Mouse (Mus musculus): ENCODE measurements around the gene Elob. TPM values are rescaled to one million over a fixed set of nuclear protein-coding genes. Genes with fewer than 3 reads are reported as not detected.
A peak's percentile ranks its signal among the peaks of the same experiment; 100 is the strongest.

Gene Elob
- polyA plus RNA-seq, 1 experiment from 2014 or later: 1,145 TPM

DNA sequence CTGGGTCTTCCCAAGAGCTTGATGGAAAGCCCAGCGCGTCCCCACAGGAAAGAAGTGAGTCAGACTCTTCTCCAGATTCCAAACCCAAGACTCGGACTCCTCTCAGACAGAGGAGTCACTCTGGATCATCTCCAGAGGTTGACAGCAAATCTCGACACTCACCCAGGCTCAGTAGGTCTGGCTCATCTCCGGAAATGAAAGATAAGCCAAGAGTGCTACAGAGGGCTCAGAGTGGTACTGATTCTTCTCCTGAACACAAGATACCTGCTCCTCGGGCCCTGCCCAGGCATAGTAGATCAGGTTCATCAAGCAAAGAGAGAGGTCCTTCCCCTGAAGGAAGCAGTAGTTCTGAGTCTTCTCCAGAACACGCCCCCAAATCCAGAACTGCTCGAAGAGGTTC, 10.4 kb downstream of the Elob start:
- DNase-seq (ENCODE audit: low spot score) (no peak), ATAC-seq (ENCODE audit: low FRiP score) (no peak)
- H3K4me1 ChIP-seq (replicated peaks; ENCODE audit: control insufficient read depth, insufficient read depth, low read length): no peaks in the 10 kb centered on the region
- H3K27ac ChIP-seq (ENCODE audit: low read depth, low read length): no peak overlapping the region
- no peaks in the 10 kb centered on the region for H3K27me3 ChIP-seq (ENCODE audit: control insufficient read depth, insufficient read depth, low read length)
- H3K9ac ChIP-seq (ENCODE audit: low read depth, low read length): no peak overlapping the region
- no peaks in the 10 kb centered on the region for H3K9me3 ChIP-seq (ENCODE audit: control insufficient read depth, low read length)
- WGBS: 96% methylated on average over 8 of the region's 8 CpGs
- no peak overlapping the region for H3K4me3 ChIP-seq (ENCODE audit: low read depth, low read length)
- H3K36me3 ChIP-seq (ENCODE audit: control insufficient read depth, insufficient read depth, low read length): peaks cover 83% of the 10 kb centered on the region
- no peak overlapping the region for H3K4me2 ChIP-seq (replicated peaks; ENCODE audit: low read depth, low read length)

- 97% methylated on average over 16 of the region's 16 CpGs for WGBS
- H3K4me1 ChIP-seq (replicated peaks; ENCODE audit: control insufficient read depth, insufficient read depth, low read length): no peaks in the 10 kb centered on the region
- ATAC-seq (ENCODE audit: low FRiP score): no peak
These were observed 13.3 kb downstream of the Elob start for GRCm38 (mm10) chr17:23815641-23816040.

GRCm38 (mm10) chr17:23807918-23808317, 21.0 kb downstream of the Elob start:
- DNase-seq (ENCODE audit: low spot score): no peak
- H3K9ac ChIP-seq (ENCODE audit: low read depth, low read length): no peak overlapping the region
- no peak for ATAC-seq (ENCODE audit: low FRiP score)
- H3K27ac ChIP-seq (ENCODE audit: low read depth, low read length): no peak overlapping the region
- H3K4me2 ChIP-seq (replicated peaks; ENCODE audit: low read depth, low read length): no peak overlapping the region
- H3K4me1 ChIP-seq (replicated peaks; ENCODE audit: control insufficient read depth, insufficient read depth, low read length): no peaks in the 10 kb centered on the region
- H3K36me3 ChIP-seq (ENCODE audit: control insufficient read depth, insufficient read depth, low read length): peaks cover 22% of the 10 kb centered on the region
- no peak overlapping the region for H3K4me3 ChIP-seq (ENCODE audit: low read depth, low read length)
- H3K9me3 ChIP-seq (ENCODE audit: control insufficient read depth, low read length): no peaks in the 10 kb centered on the region
- H3K27me3 ChIP-seq (ENCODE audit: control insufficient read depth, insufficient read depth, low read length): no peaks in the 10 kb centered on the region
- 93% methylated on average over 3 of the region's 3 CpGs for WGBS

More at GRCm38 (mm10) chr17:23815641-23816040, 13.3 kb downstream of the Elob start:
- H3K9ac ChIP-seq (ENCODE audit: low read depth, low read length): no peak overlapping the region
- H3K36me3 ChIP-seq (ENCODE audit: control insufficient read depth, insufficient read depth, low read length): peaks cover 74% of the 10 kb centered on the region
- no peak overlapping the region for H3K27ac ChIP-seq (ENCODE audit: low read depth, low read length)
- H3K4me3 ChIP-seq (ENCODE audit: low read depth, low read length): no peak overlapping the region
- H3K27me3 ChIP-seq (ENCODE audit: control insufficient read depth, insufficient read depth, low read length): no peaks in the 10 kb centered on the region
- H3K9me3 ChIP-seq (ENCODE audit: control insufficient read depth, low read length): no peaks in the 10 kb centered on the region
- no peak for DNase-seq (ENCODE audit: low spot score)
- no peak overlapping the region for H3K4me2 ChIP-seq (replicated peaks; ENCODE audit: low read depth, low read length)

DNA sequence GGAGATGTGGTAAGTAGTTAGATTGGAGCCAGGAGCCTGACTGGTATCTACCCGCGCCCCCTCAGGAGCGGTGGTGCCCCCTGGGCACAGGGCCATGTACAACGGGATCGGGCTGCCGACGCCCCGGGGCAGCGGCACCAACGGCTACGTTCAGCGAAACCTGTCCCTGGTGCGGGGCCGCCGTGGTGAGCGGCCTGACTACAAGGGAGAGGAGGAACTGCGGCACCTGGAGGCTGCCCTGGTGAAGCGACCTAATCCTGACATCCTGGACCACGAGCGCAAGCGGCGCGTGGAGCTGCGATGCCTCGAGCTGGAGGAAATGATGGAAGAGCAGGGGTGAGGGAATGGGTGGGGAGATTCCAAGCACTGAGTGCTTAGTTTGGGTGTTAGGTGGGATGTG, 22.1 kb downstream of the Elob start:
- peaks cover 16% of the 10 kb centered on the region for H3K36me3 ChIP-seq (ENCODE audit: control insufficient read depth, insufficient read depth, low read length)
- no peak overlapping the region for H3K4me3 ChIP-seq (ENCODE audit: low read depth, low read length)
- H3K9ac ChIP-seq (ENCODE audit: low read depth, low read length): no peak overlapping the region
- H3K9me3 ChIP-seq (ENCODE audit: control insufficient read depth, low read length): no peaks in the 10 kb centered on the region
- no peak overlapping the region for H3K4me2 ChIP-seq (replicated peaks; ENCODE audit: low read depth, low read length)
- no peak overlapping the region for H3K27ac ChIP-seq (ENCODE audit: low read depth, low read length)
- H3K4me1 ChIP-seq (replicated peaks; ENCODE audit: control insufficient read depth, insufficient read depth, low read length): no peaks in the 10 kb centered on the region
- 87% methylated on average over 25 of the region's 25 CpGs for WGBS
- DNase-seq (ENCODE audit: low spot score) (no peak), ATAC-seq (ENCODE audit: low FRiP score) (no peak)
- H3K27me3 ChIP-seq (ENCODE audit: control insufficient read depth, insufficient read depth, low read length): no peaks in the 10 kb centered on the region

- Histone ChIP-seq H3K9me3 (ENCODE audit: control insufficient read depth, low read length) (no peaks in the 10 kb centered on the region), H3K4me2 (replicated peaks; ENCODE audit: low read depth, low read length) (peak overlapping the region; percentile 68), H3K27me3 (ENCODE audit: control insufficient read depth, insufficient read depth, low read length) (no peaks in the 10 kb centered on the region), H3K4me1 (replicated peaks; ENCODE audit: control insufficient read depth, insufficient read depth, low read length) (no peaks in the 10 kb centered on the region), H3K4me3 (ENCODE audit: low read depth, low read length) (peak overlapping the region; percentile 100), H3K9ac (ENCODE audit: low read depth, low read length) (peak overlapping the region; percentile 95), H3K36me3 (ENCODE audit: control insufficient read depth, insufficient read depth, low read length) (0 out of 2 replicates have a peak, but pooled peaks cover 2% of the 10 kb centered on the region), H3K27ac (ENCODE audit: low read depth, low read length) (no peak overlapping the region)
- WGBS: 12% methylated on average over 8 of the region's 8 CpGs
- DNase-seq (ENCODE audit: low spot score) (no peak), ATAC-seq (ENCODE audit: low FRiP score) (no peak)
These were observed 24.4 kb downstream of the Elob start for GRCm38 (mm10) chr17:23804426-23805085.

DNA sequence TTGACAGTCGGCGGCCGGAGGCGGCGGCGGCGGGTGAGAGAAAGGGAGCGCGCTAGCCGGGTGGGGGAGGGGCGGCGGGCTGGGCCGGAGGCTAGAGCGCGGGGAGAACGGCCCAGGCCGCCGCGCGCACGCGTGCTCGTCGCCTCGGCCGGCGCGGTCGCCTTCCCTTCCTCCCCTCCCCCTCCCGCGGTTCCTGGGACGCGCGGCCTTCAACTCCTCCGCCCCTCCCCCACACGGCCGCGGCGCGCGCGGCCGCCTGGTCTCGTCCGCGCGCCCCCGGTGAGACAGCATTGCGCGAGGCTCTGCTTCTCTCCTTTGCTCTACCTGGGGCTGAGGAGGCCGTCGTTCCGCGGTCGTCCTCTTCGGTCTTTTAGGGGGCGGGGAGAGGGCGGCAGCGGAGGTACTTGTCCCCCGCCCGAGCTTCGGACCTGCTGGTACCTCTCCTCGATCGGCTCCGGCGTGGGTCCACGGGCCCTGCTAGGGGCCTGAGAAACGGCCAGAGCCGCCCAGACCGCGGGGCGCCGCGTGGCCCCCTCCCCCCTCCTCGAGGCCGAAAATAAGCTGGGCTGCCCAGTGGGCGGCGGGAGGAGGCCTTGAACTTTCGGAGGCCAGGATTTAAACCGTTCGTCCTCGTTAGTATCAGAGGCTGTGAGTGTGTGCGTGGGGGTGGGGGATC, 25.4 kb downstream of the Elob start:
- Histone ChIP-seq H3K9me3 (ENCODE audit: control insufficient read depth, low read length) (no peaks in the 10 kb centered on the region), H3K4me3 (ENCODE audit: low read depth, low read length) (peak overlapping the region; percentile 100), H3K4me2 (replicated peaks; ENCODE audit: low read depth, low read length) (peak overlapping the region; percentile 68), H3K9ac (ENCODE audit: low read depth, low read length) (peak overlapping the region; percentile 95), H3K27me3 (ENCODE audit: control insufficient read depth, insufficient read depth, low read length) (no peaks in the 10 kb centered on the region), H3K36me3 (ENCODE audit: control insufficient read depth, insufficient read depth, low read length) (no peaks in the 10 kb centered on the region), H3K4me1 (replicated peaks; ENCODE audit: control insufficient read depth, insufficient read depth, low read length) (no peaks in the 10 kb centered on the region), H3K27ac (ENCODE audit: low read depth, low read length) (peak overlapping the region; percentile 96)
- WGBS: 0% methylated on average over 69 of the region's 83 CpGs
- ATAC-seq (ENCODE audit: low FRiP score) (peak; percentile 78), DNase-seq (ENCODE audit: low spot score) (peak; percentile 94)

DNA sequence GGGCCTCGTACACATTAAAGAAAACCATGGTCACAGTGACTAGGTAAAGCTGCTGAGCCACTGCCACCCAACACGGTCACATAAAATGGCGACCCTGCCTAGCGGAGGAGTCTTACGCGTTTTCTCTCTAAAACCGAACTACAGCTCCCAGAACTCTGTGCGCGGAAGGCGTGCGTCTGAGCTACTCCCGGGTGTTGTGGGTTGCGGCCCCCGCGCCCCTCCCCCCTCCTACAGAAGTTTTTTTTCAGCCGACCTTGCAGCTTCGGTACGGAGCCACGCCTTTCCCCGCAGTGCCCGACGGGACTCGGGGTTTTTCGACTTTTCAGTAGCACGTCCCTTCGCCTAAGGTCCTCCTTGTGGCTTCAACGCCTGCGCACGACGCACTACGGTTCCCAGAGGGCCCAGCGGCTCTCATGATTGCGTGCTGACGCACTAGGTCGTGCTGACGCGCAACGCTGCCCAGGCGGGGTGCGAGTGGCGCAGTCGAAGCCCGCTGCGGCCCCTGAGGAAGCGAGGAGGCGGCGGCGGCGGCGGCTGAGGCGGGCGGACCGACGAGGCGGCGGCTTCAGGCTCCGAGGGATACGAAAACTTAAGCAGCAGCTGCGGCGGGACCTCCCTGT, 26.1 kb downstream of the Elob start:
- Histone ChIP-seq H3K9me3 (ENCODE audit: control insufficient read depth, low read length) (no peaks in the 10 kb centered on the region), H3K27ac (ENCODE audit: low read depth, low read length) (peak overlapping the region; percentile 96)
- WGBS: under 1% methylated on average over 60 of the region's 60 CpGs

DNA sequence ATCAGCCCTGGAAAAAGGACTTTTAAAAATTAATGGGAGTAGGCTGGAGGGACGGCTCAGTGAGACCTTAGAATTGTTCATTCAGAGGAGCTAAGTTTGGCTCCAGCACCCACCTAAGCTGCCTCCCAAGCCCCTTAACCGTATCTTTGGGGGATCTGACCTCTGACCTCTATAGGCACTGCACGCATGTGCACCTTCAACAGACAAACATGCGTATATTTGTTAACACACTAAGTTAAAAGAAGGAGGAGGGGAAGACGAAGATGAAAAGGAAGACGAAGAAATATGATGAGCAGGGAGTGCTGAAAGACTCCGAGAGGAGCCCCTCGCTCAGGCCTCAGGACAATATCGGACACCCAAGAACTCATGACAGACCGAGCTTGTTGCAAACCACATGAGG, 27.3 kb downstream of the Elob start:
- no peaks in the 10 kb centered on the region for H3K27me3 ChIP-seq (ENCODE audit: control insufficient read depth, insufficient read depth, low read length)
- H3K9me3 ChIP-seq (ENCODE audit: control insufficient read depth, low read length): no peaks in the 10 kb centered on the region
- H3K4me3 ChIP-seq (ENCODE audit: low read depth, low read length): no peak overlapping the region
- no peak overlapping the region for H3K27ac ChIP-seq (ENCODE audit: low read depth, low read length)
- WGBS: 91% methylated on average over 10 of the region's 10 CpGs
- H3K4me2 ChIP-seq (replicated peaks; ENCODE audit: low read depth, low read length): no peak overlapping the region
- no peak overlapping the region for H3K9ac ChIP-seq (ENCODE audit: low read depth, low read length)
- no peaks in the 10 kb centered on the region for H3K4me1 ChIP-seq (replicated peaks; ENCODE audit: control insufficient read depth, insufficient read depth, low read length)
- ATAC-seq (ENCODE audit: low FRiP score): no peak
- DNase-seq (ENCODE audit: low spot score): no peak
- H3K36me3 ChIP-seq (ENCODE audit: control insufficient read depth, insufficient read depth, low read length): no peaks in the 10 kb centered on the region

More for the DNA sequence above, 26.1 kb downstream of the Elob start:
- Histone ChIP-seq H3K4me1 (replicated peaks; ENCODE audit: control insufficient read depth, insufficient read depth, low read length) (no peaks in the 10 kb centered on the region), H3K4me2 (replicated peaks; ENCODE audit: low read depth, low read length) (peak overlapping the region; percentile 68), H3K4me3 (ENCODE audit: low read depth, low read length) (peak overlapping the region; percentile 100), H3K36me3 (ENCODE audit: control insufficient read depth, insufficient read depth, low read length) (no peaks in the 10 kb centered on the region), H3K9ac (ENCODE audit: low read depth, low read length) (peak overlapping the region; percentile 95), H3K27me3 (ENCODE audit: control insufficient read depth, insufficient read depth, low read length) (no peaks in the 10 kb centered on the region)
- peak; percentile 99 for ATAC-seq (ENCODE audit: low FRiP score)
- peak; percentile 98 for DNase-seq (ENCODE audit: low spot score)
